Mouse (Mus musculus): ENCODE results near the gene Bach2.

- TF ChIP-seq POLR2A (IDR thresholded peaks at IDR 0.05; ENCODE audit: low read depth, low read length) = no peak
- no peak for TF ChIP-seq CTCF (IDR thresholded peaks at IDR 0.05; ENCODE audit: extremely low read depth, insufficient read depth, insufficient read length, insufficient replicate concordance)
These were observed 66.5 kb downstream of the Bach2 start for GRCm38 (mm10) chr4:32305036-32305615.

Measured in spleen, adult 2 months (tissue).